Mouse (Mus musculus) lung, adult 2 months (tissue): Measurements from ENCODE around the gene Prelp.

ENCODE experiments used
- CTCF ChIP-seq: fragments of 200-500 bp; IDR thresholded peaks from 2 replicates; pipeline ENCODE4 v1.5.1; 2011; ENCODE audit warnings: mild to moderate bottlenecking, low read length, control low read depth; ENCODE audit not compliant: insufficient read depth
- POLR2A ChIP-seq: fragments of 200-500 bp; IDR thresholded peaks from 2 replicates; pipeline ENCODE4 v1.6.1; 2011; ENCODE audit warnings: low read depth, mild to moderate bottlenecking, control low read depth, low read length, borderline replicate concordance; ENCODE audit errors: extremely low read depth

- TF ChIP-seq CTCF (no peak), POLR2A (no peak)
These were observed 13.2 kb upstream of the Prelp start for GRCm38 (mm10) chr1:133934354-133934963.
